Mouse (Mus musculus): Measurements from ENCODE around the gene Med20. TPM values are rescaled to one million over a fixed set of nuclear protein-coding genes. Genes with fewer than 3 reads are reported as not detected.
"Not testable (repeated sequence)": the region's sequence is repeated elsewhere in the genome, so short reads cannot be mapped to it uniquely, and the experiment has no call there.

The Med20 gene
- total RNA-seq, 2 experiments from 2014 or later = 31.6 to 36.0 TPM

- no peak for TF ChIP-seq CTCF (conservative IDR thresholded peaks at IDR 0.05)
- Histone ChIP-seq H3K4me3 (no peak overlapping the region), H3K27ac (no peak overlapping the region)
- no peak for DNase-seq (ENCODE audit: low spot score in 2 of 2)
Observed at GRCm38 (mm10) chr17:47622912-47623554, 11.7 kb downstream of the Med20 start.

GRCm38 (mm10) chr17:47624572-47624971, 13.2 kb downstream of the Med20 start:
- H3K27ac ChIP-seq; DNase-seq (ENCODE audit: low spot score in 2 of 2); H3K4me3 ChIP-seq: not testable (repeated sequence)
- 0 out of 2 replicates have a peak, but pooled peaks have one; percentile 3 for TF ChIP-seq CTCF (conservative IDR thresholded peaks at IDR 0.05)

GRCm38 (mm10) chr17:47625088-47625487, 13.7 kb downstream of the Med20 start:
- no peak for TF ChIP-seq CTCF (conservative IDR thresholded peaks at IDR 0.05)
- DNase-seq (ENCODE audit: low spot score in 2 of 2) = no peak
- H3K4me3 ChIP-seq = no peak overlapping the region
- H3K27ac ChIP-seq = no peak overlapping the region

GRCm38 (mm10) chr17:47626031-47626430, 14.6 kb downstream of the Med20 start:
- Histone ChIP-seq H3K27ac (no peak overlapping the region), H3K4me3 (no peak overlapping the region)
- TF ChIP-seq CTCF (conservative IDR thresholded peaks at IDR 0.05) = no peak
- no peak for DNase-seq (ENCODE audit: low spot score in 2 of 2)

GRCm38 (mm10) chr17:47627791-47628190, 16.4 kb downstream of the Med20 start:
- no peak for DNase-seq (ENCODE audit: low spot score in 2 of 2)
- Histone ChIP-seq H3K27ac (no peak overlapping the region), H3K4me3 (no peak overlapping the region)
- TF ChIP-seq CTCF (conservative IDR thresholded peaks at IDR 0.05) = peak; percentile 29

- peak overlapping the region; percentile 92 for H3K27ac ChIP-seq
- DNase-seq (ENCODE audit: low spot score in 2 of 2) = peak; percentile 90
- no peak for TF ChIP-seq CTCF (conservative IDR thresholded peaks at IDR 0.05)
- peak overlapping the region; percentile 92 for H3K4me3 ChIP-seq
Observed at GRCm38 (mm10) chr17:47628851-47629676, 17.7 kb downstream of the Med20 start.

- no peak for DNase-seq (ENCODE audit: low spot score in 2 of 2)
- peak; percentile 59 for TF ChIP-seq CTCF (conservative IDR thresholded peaks at IDR 0.05)
- Histone ChIP-seq H3K4me3 (peak overlapping the region; percentile 92), H3K27ac (peak overlapping the region; percentile 92)
Observed at GRCm38 (mm10) chr17:47629717-47630677, 18.6 kb downstream of the Med20 start.

- no peak for DNase-seq (ENCODE audit: low spot score in 2 of 2)
- Histone ChIP-seq H3K27ac (peak within 1 kb of the TSS; percentile 92), H3K4me3 (peak within 1 kb of the TSS; percentile 92)
- TF ChIP-seq CTCF (conservative IDR thresholded peaks at IDR 0.05) = no peak
Observed at GRCm38 (mm10) chr17:47630678-47631065, 19.3 kb downstream of the Med20 start, which contains the start of gene Usp49. Usp49 (plus strand) TSS chr17:47630690.

- DNase-seq (ENCODE audit: low spot score in 2 of 2) = no peak
- TF ChIP-seq CTCF (conservative IDR thresholded peaks at IDR 0.05) = 0 out of 2 replicates have a peak, but pooled peaks have one; percentile 10
- Histone ChIP-seq H3K27ac (no peak overlapping the region), H3K4me3 (no peak overlapping the region)
Observed at GRCm38 (mm10) chr17:47632181-47632840, 20.9 kb downstream of the Med20 start.

GRCm38 (mm10) chr17:47633999-47634770, 22.8 kb downstream of the Med20 start:
- Histone ChIP-seq H3K4me3 (no peak overlapping the region), H3K27ac (no peak overlapping the region)
- no peak for TF ChIP-seq CTCF (conservative IDR thresholded peaks at IDR 0.05)
- no peak for DNase-seq (ENCODE audit: low spot score in 2 of 2)

- Histone ChIP-seq H3K4me3 (no peak overlapping the region), H3K27ac (no peak overlapping the region)
- no peak for DNase-seq (ENCODE audit: low spot score in 2 of 2)
- TF ChIP-seq CTCF (conservative IDR thresholded peaks at IDR 0.05) = peak; percentile 64
Observed at GRCm38 (mm10) chr17:47642992-47643391, 31.6 kb downstream of the Med20 start.

All from layer of hippocampus, adult 2 months (tissue).